ENCODE assay signal across 19 mouse cellular contexts in genomic region chr13:113947546-113947945, GRCm38 (mm10).
A peak's percentile ranks its signal among the peaks of the same experiment; 100 is the strongest.
DNase-seq lines count a peak whose midpoint lies in the region; ATAC-seq and TF ChIP-seq lines count a peak whose summit lies in the region.
"Had no signal": no experiment of that assay in that cellular context is flagged by ENCODE, and none has a peak within 500 bp of the region (broad histone marks: within the 10 kb centered on the region; RNA-seq: fewer than 3 reads in every experiment).

No protein-coding gene starts in this region.

- no peaks in the 10 kb centered on the region for H3K9me3 ChIP-seq in lung, embryonic 14.5 days (ENCODE audit: low read depth, low read length)
- H3K9me3 ChIP-seq: embryonic facial prominence, embryonic 15.5 days; heart, embryonic 15.5 days; hindbrain, embryonic 12.5 days; limb, embryonic 15.5 days had no signal

- H3K27me3 ChIP-seq in lung, embryonic 14.5 days (ENCODE audit: insufficient read depth, low read length), result no peaks in the 10 kb centered on the region
- H3K27me3 ChIP-seq: embryonic facial prominence, embryonic 15.5 days; heart, embryonic 15.5 days; hindbrain, embryonic 12.5 days; limb, embryonic 15.5 days had no signal

- no peak overlapping the region for H3K4me2 ChIP-seq in lung, embryonic 14.5 days
- H3K4me2 ChIP-seq: embryonic facial prominence, embryonic 15.5 days; heart, embryonic 15.5 days; hindbrain, embryonic 12.5 days; limb, embryonic 15.5 days had no signal

- peak; percentile 15 to 35 for DNase-seq in adrenal gland, postnatal 36 days
- DNase-seq in adrenal gland, adult 18-20 months (ENCODE audit: low spot score in 2 of 2), result no peak
- peak; percentile 22 for DNase-seq in gastrocnemius, adult 18-20 months (ENCODE audit: low spot score)
- DNase-seq in gastrocnemius, postnatal 36 days, result no peak
- DNase-seq in lung, embryonic 14.5 days, result peak; percentile 82
- DNase-seq in lung, postnatal 36 days, result no peak
- peak; percentile 70 for DNase-seq in adipocyte (ENCODE audit: low spot score)
- DNase-seq: B cell, adult 2 months; cerebellum, adult 11-12 months; kidney, adult 11 months; kidney, postnatal 10 days; layer of hippocampus, adult 9-11 months; midbrain, embryonic 14.5 days; right cerebral cortex, adult 18-20 months had no signal

- H3K4me1 ChIP-seq in lung, embryonic 14.5 days (ENCODE audit: insufficient read depth), result peaks cover 14% of the 10 kb centered on the region
- H3K4me1 ChIP-seq: embryonic facial prominence, embryonic 15.5 days; hindbrain, embryonic 12.5 days had no signal

- no peak overlapping the region for H3K27ac ChIP-seq in lung, embryonic 14.5 days (ENCODE audit: low read depth)
- H3K27ac ChIP-seq: embryonic facial prominence, embryonic 15.5 days; heart, embryonic 15.5 days; hindbrain, embryonic 12.5 days; limb, embryonic 15.5 days; macrophage had no signal

- 27% methylated on average over 4 of the region's 4 CpGs for WGBS in lung, embryonic 14.5 days

- peak; percentile 71 for ATAC-seq in lung, embryonic 14.5 days (ENCODE audit: insufficient read depth)

- intact Hi-C loops in gastrocnemius, postnatal 36 days (cut with DNase I), result no loop called here

- TF ChIP-seq CTCF in lung, embryonic 14.5 days (IDR thresholded peaks at IDR 0.05; ENCODE audit: low read depth), result no peak

- no peak overlapping the region for H3K9ac ChIP-seq in lung, embryonic 14.5 days
- H3K9ac ChIP-seq: embryonic facial prominence, embryonic 15.5 days; heart, embryonic 15.5 days; hindbrain, embryonic 12.5 days; limb, embryonic 15.5 days had no signal

- no peaks in the 10 kb centered on the region for H3K36me3 ChIP-seq in lung, embryonic 14.5 days (ENCODE audit: insufficient read depth)
- H3K36me3 ChIP-seq: embryonic facial prominence, embryonic 15.5 days; heart, embryonic 15.5 days; hindbrain, embryonic 12.5 days; limb, embryonic 15.5 days had no signal

- H3K4me3 ChIP-seq in lung, embryonic 14.5 days (ENCODE audit: low read depth, low read length), result no peak overlapping the region
- H3K4me3 ChIP-seq: embryonic facial prominence, embryonic 15.5 days; heart, embryonic 15.5 days; hindbrain, embryonic 12.5 days; limb, embryonic 15.5 days had no signal

Comparison
In these comparisons a context has a peak if more than half of its experiments do, and no peak if none do; other contexts are left out.
1. DNase-seq: peak in adrenal gland, postnatal 36 days (2 of 2), gastrocnemius, adult 18-20 months (single experiment), lung, embryonic 14.5 days (single experiment) and adipocyte (single experiment); none in adrenal gland, adult 18-20 months (0 of 2), gastrocnemius, postnatal 36 days (0 of 2) and lung, postnatal 36 days (single experiment).